Mouse (Mus musculus) c-Kit-negative CD71-positive TER-119-positive erythroid progenitor cells, embryonic 14.5 days (primary cell): ENCODE measurements around the gene Cspg5.

Source experiments
- DNase-seq: peaks from one replicate; pipeline ENCODE4 v3.0.0-alpha.2; 2013; ENCODE audit warnings: low read depth, low spot score

The Cspg5 gene

DNA sequence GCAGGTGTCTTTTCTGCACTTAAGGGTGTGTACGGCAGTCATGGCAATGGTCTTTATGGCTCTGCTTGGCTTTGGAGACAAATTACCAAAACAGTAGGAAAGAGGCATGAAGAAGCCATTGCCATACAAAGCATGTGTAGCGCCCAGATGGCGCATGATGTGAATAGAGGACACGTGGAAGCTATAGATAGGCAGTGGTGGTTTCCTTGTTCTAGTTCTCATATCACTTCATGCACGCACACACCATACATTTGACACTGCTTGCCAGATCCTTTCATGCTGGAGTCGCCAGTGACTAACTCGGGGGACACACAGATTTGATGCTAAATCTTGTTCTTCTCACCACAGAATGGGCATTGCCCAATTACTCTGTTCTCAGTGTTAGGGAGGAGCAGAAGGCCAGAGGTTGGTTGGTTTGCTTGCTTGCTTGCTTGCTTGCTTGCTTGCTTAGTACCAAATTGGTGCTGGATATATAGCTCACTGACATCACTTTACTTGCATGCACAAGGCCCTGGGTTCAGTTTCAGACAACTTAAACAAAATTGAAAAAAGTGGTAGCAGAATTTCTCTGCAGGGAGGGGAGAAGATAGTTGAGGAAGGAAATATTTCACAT lies at the start of gene Cspg5:
Cspg5 (plus strand) TSS at position 563 of the 613 bp plus-strand sequence.
- DNase-seq: no peak

DNA sequence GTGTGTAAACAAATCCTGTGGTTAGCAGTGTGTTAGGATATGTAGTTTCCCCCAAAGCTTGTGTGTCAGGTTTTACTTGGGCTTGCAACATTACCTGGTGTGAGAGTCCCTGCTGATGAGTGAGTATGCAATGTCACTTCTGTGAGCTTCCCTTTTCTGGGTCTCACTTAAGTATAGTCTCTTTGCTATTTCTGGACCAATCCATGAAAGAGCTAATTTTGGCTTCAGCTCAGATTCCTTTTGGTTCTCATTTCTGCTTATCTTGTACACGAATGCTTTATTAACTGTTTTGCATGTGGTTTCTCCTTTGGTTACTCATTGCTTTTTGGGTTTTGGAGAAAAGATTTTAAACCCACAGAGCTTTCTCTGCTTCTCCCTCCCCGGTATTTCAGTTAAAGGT lies 43.7 kb upstream of the Cspg5 start:
- DNase-seq: no peak

DNA sequence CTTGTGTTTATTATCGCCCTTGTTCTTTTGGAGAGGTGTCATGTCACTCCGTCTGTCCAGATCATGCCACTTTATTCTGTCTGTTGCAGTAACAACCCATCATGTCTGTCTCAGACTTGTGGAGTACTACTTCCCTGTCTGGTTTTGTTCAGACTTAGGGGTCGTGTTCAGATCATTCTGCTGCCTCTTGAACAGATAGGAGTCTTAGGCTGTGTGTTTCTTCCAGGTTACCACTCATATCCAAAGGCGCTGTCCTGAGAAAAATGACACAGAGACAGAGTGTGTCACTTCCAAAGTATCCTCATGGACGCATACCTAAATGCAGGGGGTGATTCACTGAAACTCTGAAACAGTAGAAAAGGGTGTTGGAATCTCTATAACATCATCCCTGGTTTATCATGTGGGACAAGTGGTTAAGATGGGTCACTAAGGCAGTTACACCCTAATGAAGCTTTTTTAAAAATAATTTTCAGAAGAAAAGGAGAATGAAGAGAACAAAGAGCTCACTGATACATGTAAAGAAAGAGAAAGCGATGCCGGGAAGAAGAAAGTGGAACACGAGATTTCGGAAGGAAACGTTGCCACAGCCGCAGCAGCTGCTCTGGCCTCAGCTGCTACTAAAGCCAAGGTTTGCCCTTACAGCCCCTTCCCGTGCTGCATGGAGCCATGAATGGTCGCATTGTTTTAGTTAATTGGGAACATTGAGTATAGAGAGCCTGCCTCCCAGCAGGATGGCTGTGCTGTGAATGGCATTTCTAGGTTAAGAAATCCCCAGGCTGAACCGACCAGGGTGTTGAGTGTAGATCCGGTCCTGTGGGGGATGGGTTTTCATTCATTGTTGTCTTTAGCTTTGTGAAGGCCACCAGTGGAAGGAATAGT lies 37.8 kb upstream of the Cspg5 start:
- no peak for DNase-seq

DNA sequence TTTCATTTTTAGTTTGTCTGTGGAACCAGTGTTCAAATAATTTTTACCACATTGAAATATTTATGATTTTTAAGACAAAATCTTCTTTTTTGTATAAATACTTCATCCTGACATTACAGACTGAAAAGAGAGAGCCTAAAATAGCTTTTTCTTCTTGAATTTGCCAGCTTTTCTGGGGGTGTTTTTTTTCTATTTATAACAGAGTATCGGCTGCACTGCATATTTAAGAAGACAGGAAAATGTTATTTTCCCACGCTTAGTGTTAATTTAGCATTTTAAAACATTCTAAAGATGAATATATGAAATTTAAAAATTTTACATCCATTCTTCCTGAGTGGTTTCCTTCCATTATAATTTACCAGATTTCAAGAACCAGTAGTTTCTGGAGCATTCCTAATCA lies 37.1 kb upstream of the Cspg5 start:
- DNase-seq: no peak

DNA sequence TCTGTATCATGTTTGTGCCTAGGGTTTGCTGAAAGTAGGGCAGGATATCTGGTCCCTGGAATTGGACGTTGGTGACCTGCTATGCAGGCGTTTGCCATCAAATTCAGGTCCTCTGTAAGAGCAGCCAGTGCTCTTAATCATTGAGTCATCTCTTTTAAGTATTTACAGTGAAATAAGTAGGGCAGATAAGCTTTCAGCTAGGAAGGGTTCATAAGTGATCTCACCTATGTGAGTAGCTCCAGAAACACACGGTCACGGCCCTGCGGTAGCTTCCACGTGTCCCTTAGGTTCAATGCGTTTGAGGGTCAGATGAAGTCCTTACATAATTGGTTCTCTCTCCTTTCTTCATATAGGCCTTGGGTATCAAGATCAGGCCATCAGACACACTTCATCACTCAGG lies 35.3 kb upstream of the Cspg5 start:
- no peak for DNase-seq

DNA sequence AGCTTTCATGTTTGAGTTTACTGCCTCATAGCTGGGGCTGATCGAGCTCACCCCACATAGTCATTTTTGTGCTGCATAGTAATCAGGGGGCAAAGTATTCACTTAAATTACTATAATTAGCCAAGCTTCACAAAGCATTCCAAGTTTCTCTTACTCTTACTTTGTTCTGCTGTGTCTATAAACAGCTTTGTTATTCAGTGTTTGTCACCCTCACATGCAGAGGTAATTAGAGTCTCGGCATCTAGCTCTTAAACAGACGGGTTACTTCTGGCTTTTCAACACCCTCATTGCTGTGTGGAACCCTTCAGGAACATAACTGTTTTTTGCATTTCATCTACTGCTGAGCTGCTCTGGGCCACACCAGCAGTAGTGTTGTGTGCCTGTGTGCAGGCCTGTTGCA lies 34.6 kb upstream of the Cspg5 start:
- DNase-seq: no peak

DNA sequence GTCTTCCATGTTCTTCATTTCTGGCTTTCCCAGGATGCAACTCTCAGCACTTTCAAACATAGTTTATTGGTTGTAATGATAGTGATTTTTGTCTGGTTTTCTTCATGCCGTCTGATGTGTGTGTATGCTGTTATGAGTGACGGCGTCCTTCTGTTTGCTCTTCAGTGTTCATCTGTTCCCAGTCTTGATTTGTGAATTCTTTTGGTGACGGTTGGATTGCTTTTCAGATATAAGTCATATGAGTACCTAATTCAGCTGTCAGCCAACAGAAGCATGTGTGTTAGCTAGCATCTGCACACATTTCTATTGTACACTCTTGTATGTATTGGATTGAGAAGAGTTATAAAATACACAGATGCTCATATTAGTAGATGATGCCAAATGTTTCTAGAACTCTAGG lies 19.3 kb upstream of the Cspg5 start:
- DNase-seq: no peak

DNA sequence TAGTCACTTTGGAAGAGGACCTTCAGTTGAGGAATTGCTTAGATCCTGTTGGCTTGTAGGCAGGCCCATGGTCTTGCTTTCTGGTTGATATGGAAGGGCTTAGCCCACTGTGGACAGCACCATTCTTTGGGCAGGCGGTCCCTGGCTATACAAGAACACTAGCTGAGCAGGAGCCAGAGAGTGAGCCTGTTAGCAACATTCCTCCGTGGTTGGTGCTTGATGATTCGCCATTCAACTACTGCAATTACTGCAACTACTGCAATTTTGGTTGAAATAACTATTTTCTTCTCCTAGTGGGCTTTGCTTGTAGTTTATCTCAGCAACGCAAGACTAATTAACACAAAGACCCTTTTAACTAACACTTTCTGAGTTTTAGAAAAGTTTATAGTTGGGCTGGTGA lies 17.4 kb upstream of the Cspg5 start:
- DNase-seq: no peak

DNA sequence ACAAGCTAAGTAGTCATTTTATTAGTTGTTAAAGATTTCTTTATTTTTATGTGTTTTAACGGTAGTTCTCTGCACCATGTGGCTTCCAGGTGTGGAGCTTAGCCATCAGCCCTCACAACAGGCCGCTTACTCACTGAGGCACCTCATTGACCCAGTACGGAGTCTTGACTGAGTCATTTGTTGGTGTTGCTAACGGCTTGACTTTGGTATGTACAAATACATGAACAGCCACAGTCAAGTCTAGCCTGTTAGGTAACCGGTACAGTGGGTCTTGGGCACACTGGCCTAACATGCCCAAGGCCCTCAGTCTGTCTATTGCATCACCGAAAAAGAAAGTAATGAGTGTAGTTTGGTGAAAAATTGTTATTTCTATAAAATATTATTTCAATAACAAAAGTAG lies 14.9 kb upstream of the Cspg5 start:
- DNase-seq: no peak

DNA sequence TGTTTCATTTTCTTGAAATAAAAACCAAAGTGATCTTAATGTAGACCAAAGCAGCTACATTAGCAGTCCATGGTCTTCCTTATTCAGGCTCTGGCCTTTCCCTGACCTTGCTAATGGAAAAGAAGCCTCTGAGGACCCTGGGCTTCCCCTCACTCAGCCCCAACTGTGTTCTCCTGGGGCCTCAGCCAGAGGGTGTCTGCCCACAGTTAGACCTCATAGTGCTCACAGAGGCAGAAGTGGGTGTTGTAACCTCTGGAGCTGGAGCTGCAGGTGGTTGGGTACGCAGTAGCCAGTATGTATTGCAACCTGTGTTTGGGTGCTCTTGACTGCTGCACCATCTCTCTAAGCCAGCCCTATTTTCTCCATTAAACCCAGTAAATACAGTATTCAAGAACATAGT lies 14.5 kb upstream of the Cspg5 start:
- DNase-seq: no peak

DNA sequence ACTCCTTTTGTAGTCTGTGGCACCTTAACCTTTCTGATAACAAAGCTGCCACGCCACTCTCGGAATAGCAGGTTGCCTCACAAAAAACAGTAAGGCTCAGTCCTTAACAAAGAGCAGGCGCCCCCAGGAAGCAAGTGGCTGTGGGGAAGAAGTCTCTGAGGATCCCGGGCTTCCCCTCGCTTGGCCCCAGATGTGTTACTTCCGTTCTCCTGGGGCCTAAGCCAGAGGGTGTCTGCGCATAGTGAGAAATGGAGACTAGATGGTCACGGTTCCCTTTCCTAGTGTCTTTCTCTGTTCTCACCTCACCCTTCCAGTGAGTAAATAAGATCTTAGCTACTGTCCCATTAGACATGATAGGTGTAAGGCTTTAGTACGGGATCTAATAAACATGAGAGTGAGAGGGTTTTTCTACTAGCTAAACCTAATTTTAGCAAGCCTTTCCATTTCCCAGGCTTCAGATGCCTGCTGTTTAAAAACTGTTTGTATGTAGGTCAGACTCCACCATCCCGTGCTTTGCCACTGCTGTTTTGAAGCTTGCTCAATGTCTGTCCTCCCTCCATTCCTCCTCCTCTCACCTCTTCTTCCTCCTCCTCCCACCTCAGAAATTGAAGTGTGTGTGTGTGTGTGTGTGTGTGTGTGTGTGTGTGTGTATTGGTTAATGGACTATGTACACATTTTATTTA lies 13.9 kb upstream of the Cspg5 start:
- DNase-seq: no peak

DNA sequence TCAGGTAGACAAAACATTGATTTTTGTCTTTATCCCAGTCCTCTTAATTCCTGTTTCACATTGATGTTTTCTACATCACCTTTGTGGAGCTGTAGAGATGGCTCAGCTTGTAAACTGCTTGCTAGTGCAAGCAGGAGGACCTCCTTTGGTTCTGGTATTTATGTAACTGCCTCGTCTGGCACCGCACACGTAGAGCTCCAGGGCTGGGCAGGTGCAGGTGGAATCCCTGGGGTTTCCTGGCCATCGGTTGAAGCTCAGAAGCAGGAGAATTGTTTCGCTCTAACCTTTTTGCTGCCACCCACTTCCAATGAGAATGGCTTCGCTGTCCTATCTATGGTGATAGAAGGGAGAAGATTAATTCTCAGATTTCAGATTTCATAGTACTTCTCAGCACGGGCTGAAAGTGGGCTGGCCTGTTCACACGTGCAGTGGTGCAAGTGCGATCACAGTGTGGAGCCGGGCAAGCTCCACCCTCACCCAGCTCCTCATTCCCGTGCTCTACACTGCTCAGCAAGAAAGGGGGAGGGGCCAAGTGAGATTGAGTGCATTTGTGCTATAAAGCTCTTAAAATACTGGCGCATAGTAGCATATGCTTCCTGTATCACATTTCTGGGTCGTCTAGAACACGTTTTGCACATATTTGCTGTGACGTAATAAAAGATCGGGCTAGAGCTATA lies 13.1 kb upstream of the Cspg5 start:
- no peak for DNase-seq

DNA sequence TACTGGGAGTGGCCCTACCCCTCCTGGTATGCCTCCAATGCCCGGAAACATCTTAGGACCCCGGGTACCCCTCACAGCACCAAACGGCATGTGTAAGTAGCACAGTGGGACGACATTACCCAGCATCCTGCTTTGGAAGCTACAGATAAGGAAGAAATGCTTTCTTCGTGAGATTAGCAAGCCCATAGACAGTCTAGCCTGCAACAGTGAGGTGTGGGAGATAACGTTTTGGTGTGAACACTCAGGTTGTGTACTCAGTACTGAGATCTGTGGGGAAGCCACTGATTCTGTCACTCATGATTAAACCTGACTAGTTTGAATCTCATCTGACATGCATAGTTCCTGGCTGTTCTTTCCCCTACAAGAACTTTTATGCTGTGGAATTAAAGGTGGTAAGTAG lies 8.6 kb upstream of the Cspg5 start:
- no peak for DNase-seq

DNA sequence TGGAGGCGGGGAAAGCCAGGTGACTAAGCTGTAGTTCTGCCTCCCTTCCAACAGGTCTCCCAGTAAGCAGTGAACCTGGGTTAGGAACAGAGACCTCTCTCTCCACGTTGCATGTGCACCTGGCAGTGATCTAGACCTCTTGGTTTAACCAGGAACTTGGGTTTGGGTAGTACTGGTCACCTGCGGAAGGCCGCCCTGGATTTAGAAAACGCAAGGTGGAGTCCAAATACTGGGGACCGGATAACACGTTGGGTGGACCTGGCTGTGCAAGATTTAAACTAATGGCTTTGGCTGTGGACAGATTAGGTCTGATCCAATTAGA lies 945 bp downstream of the Cspg5 start:
- DNase-seq: no peak

DNA sequence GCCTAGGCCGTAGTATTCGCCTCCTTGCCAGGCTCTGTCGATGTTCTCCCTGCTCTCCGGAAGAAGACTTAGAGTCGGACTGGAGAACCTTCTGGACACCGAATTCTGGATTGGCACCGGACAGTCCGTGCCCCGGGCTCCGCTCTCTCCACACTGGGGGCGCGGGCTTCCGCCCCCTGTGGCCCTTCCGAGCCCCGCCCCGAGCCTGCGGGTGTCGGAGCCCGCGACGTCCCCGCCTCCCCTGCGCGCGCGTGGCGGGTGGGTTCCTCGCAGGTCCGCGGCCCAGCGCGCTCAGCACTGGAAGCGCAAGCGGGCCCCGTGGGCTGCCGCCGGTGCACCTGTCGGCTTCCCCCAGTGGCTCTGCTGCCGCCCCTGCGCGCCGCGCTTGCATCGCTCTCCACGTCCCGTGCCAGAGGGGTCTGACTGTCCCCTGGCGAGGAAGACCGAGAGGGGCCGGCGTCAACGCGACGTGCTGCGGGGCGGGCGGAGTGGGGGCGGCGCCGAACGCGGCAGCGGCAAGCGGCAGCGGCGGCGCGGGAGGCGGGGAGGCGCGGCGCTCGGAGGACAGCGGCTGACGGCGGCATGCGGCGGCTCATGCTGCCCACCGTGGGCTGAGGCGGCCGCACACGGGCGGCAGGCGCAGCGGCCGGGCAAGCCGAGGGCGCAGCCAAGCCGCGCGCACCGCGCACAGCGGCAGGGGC lies 1.5 kb downstream of the Cspg5 start:
- no peak for DNase-seq

DNA sequence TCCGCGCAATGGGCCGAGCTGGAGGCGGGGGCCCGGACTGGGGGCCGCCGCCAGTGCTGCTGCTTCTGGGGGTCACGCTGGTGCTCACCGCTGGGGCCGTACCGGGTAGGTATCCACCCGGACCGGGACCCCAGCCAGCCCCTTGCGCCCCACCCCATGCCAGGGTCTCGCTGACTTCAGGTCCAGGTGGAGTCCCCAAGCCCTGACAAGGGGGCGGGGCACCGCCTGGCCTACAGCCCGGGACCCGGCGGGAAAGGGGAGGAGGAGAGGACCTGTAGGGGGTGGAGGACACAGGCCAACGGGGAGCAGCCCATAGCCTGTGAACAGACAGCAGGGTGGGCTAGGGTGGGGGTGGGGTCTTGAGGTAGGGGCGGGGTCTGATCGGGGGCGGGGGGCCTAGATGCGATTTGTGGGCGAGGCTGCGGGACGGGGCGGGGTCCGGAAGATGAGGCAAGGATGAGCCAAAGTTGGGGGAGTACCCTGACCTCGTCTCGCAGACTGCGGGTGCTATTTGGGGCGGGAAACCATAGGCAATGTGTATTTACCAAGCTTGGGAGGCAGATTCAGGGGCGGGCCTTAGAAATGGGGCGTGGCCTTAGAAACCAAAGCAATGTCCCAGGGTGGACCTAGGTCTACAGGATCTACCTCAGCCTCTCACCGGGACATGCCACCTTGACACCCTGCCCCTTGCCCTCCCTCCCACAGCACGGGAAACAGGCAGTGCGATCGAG lies 2.2 kb downstream of the Cspg5 start:
- no peak for DNase-seq

DNA sequence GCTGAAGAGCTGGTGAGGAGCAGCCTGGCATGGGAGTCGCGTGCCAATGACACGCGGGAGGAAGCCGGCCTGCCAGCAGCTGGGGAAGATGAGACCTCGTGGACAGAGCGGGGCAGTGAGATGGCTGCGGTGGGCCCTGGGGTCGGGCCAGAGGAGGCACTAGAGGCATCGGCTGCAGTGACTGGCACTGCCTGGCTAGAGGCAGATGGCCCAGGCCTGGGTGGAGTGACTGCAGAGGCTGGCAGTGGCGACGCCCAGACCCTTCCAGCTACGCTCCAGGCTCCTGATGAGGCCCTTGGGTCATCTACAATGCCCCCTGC lies 2.7 kb downstream of the Cspg5 start:
- DNase-seq: no peak

DNA sequence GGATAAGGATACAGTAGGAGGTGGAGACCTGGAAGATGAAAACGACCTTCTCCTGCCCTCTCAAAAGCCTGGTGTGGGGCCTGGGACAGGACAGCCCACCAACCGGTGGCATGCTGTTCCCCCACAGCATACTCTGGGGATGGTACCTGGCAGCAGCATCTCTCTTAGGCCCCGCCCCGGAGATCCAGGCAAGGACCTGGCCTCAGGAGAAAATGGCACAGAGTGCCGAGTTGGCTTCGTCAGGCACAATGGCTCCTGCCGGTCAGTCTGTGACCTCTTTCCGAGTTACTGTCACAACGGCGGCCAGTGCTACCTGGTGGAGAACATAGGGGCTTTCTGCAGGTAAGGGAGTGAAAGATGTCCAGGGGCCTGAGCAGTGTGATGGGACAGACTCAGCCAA lies 3.5 kb downstream of the Cspg5 start:
- no peak for DNase-seq

DNA sequence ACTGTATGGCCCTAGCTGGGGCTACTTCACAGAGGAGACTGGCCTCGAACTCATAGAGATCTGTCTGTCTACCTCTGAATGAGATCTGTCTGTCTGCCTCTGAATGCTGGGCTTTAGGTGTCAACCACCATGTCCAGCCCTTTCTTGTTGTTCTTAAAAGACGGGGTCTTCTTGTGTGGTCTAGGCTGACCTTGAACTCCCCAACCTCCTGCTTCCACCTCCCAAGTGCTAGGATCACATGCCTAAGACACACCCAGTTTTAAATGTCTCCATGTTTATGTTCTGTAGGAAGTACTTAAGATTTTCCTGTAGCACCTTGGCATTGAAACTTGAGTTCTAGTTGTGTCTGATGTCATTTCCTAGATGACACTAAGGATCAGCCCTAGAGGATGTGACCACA lies 5.3 kb downstream of the Cspg5 start:
- DNase-seq: no peak

DNA sequence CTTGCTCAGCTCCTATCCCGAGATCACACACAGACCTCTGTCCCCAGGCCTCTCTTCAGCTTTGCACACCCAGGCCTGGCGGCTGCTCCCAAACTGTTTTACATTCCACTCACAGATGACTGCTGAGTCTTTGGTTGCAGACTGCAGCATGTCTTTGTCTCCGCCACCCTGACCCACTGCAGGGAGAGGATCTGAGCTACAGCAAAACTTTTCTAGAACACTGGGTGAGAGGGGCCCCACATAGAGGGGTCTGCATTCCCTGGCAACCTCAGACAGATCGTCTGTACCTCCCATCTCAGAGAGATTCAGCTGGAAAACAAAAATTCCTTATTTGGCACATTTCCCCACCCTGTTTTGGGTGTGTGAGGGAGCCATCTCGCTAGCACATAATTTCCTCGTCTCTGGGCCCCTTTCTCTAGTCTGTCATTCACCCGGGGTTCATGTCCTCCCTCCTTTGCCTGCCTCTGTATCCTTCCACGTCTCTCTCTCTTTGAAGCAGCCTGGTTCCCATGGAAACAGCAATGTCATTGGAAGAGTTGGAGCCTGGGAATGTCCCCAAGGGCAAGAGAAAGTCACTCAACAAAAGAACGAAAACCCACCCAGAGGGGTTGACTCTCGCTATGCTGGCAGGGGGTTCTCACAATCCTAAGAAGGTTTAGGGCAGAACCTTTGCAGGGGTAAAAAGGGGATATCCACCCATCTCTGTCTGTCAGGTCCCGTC lies 6.4 kb downstream of the Cspg5 start:
- DNase-seq: no peak

DNA sequence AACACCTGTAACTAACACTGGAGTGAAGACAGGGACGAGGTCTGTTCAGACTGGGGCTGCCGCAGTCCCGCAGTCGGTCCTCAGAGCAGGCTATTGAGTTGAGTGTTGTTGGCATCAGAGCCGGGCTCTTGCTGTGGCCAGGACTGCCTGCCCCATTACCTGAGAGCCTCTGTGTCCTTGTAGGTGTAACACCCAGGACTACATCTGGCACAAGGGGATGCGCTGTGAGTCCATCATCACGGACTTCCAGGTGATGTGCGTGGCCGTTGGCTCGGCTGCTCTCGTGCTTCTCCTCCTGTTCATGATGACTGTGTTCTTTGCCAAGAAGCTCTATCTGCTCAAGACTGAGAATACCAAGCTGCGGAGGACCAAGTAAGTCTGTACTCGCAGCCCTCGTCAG lies 7.2 kb downstream of the Cspg5 start:
- no peak for DNase-seq
